Mouse (Mus musculus) erythroblast, embryonic 14.5 days (primary cell): Measurements from ENCODE around the gene Tsc22d1. TPM values are rescaled to one million over a fixed set of nuclear protein-coding genes. Genes with fewer than 3 reads are reported as not detected.

Source experiments
- H3K27me3 ChIP-seq: 2 replicates; pipeline ENCODE4 v1.6.1; 2012; ENCODE audit warnings: inconsistent platforms; ENCODE audit not compliant: control insufficient read depth
- H3K36me3 ChIP-seq: 2 replicates; pipeline ENCODE4 v1.6.1; 2012; ENCODE audit warnings: mild to moderate bottlenecking, inconsistent platforms; ENCODE audit not compliant: control insufficient read depth
- H3K4me1 ChIP-seq: 2 replicates; pipeline ENCODE4 v1.6.1; 2012; ENCODE audit warnings: inconsistent platforms; ENCODE audit not compliant: control insufficient read depth
- H3K4me3 ChIP-seq: replicated peaks from 2 replicates; pipeline ENCODE3; 2012; ENCODE audit warnings: moderate library complexity, mild to moderate bottlenecking, inconsistent platforms
- H3K9me3 ChIP-seq: 2 replicates; pipeline ENCODE4 v1.6.1; 2012; ENCODE audit warnings: low read length, inconsistent platforms, mixed read lengths; ENCODE audit not compliant: control insufficient read depth
- GATA1 ChIP-seq: IDR thresholded peaks from 2 replicates; pipeline ENCODE4 v1.6.1; 2012; ENCODE audit warnings: low read length, inconsistent platforms, mixed read lengths
- TAL1 ChIP-seq: IDR thresholded peaks from 3 replicates; pipeline ENCODE4 v1.6.1; 2012; ENCODE audit warnings: low read length, inconsistent platforms, mixed read lengths
- polyA plus RNA-seq: library from polyadenylated mRNA; stranded (reverse); fragments of >175 nt; gene quantifications from 2 replicates; pipeline ENCODE4 v1.2.3, GENCODE M21; 2012

The Tsc22d1 gene
- polyA plus RNA-seq, 1 experiment = 20.4 TPM

DNA sequence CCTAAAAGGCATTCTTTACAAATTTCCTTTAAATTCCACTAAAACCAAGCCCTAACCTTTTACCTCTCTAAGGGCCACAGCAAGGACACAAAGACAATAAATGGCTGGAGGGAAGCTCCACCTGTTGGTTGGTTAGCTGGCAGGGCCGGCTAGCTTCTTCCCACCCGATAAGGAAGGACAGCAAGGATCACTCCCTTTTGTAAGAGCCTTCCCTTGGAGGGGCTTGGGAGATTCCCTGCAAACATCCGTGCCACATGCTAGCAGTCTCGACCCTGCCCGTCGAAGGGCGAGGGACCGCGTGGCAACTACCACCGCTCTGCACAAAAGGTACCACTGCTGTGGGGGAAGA is 1.0 kb upstream of the Tsc22d1 start:
- H3K4me1 ChIP-seq = peaks cover 15% of the 10 kb centered on the region
- peak overlapping the region; percentile 60 for H3K4me3 ChIP-seq
- TF ChIP-seq GATA1 = no peak
- TF ChIP-seq TAL1 = no peak
- peaks cover 57% of the 10 kb centered on the region for H3K27me3 ChIP-seq
- no peaks in the 10 kb centered on the region for H3K36me3 ChIP-seq
- H3K9me3 ChIP-seq = peaks cover 3% of the 10 kb centered on the region; the same call in 1 of the 2 replicates

DNA sequence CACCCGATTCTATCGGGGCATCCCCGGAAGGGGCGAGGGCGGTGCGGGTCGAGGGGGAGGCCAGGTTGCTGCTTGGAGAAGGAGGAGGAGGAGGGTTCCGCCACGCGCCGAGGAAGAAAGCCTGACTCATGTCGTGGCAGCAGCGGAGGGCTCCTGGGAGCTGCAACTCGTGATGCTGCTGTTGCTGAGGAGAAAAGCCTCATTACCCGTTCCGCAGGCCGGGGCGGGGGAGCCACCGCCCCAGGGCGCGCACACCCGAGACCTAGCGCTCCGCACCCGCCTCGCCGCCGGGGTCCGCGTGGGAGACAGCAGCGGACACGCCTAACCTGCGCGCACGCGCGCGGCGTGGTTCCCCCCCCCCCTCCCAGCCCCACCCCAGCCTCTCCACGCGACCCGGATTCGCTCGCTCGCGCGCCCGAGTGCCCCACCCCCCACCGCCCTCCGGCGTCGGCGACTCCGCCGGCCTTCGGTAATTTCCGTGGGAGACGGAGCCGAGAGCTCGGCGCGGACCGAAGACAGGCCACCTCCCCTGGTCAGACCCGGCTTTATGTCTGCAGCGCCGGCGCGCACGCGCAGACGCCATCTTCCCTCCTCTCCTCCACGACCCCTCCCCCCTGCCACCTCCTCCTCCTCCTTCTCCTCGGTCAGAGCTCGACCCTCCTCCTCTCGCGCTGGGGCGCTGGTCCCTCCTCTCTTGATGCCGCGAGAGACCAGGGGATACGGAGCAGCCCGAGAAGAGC is 469 bp upstream of the Tsc22d1 start:
- Histone ChIP-seq H3K9me3 (peaks cover 3% of the 10 kb centered on the region; the same call in 1 of the 2 replicates), H3K4me1 (peaks cover 15% of the 10 kb centered on the region), H3K27me3 (peaks cover 57% of the 10 kb centered on the region), H3K4me3 (peak overlapping the region; percentile 60), H3K36me3 (no peaks in the 10 kb centered on the region)
- TF ChIP-seq GATA1 (no peak), TAL1 (no peak)

DNA sequence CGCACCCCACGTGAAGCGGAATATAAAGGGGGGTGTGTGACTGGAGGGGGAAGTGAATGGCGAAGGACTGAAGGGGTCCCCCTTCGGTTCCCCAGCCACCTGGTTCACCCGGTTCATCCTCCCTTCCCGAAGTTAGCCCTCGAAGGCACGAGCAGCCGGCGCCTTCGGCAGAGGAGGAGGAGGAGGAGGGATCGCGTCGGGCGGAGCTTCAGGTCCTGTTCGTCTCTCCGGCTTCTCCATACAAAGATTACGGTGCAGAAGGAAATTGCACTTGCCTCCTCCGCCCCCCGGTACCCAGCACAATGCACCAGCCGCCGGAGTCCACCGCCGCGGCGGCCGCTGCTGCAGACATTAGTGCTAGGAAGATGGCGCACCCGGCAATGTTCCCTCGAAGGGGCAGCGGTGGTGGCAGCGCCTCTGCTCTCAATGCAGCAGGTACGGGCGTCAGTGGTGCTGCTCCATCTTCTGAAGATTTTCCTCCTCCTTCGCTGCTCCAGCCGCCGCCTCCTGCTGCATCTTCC is 1.1 kb downstream of the Tsc22d1 start:
- H3K4me1 ChIP-seq = peaks cover 15% of the 10 kb centered on the region
- H3K4me3 ChIP-seq = peak overlapping the region; percentile 60
- H3K36me3 ChIP-seq = no peaks in the 10 kb centered on the region
- H3K9me3 ChIP-seq = peaks cover 3% of the 10 kb centered on the region; the same call in 1 of the 2 replicates
- peaks cover 57% of the 10 kb centered on the region for H3K27me3 ChIP-seq
- no peak for TF ChIP-seq GATA1
- TF ChIP-seq TAL1 = no peak

GRCm38 (mm10) chr14:76416366-76417040 is 1.7 kb downstream of the Tsc22d1 start:
- Histone ChIP-seq H3K4me1 (peaks cover 15% of the 10 kb centered on the region), H3K27me3 (peaks cover 57% of the 10 kb centered on the region), H3K9me3 (peaks cover 3% of the 10 kb centered on the region; the same call in 1 of the 2 replicates), H3K4me3 (peak overlapping the region; percentile 60), H3K36me3 (no peaks in the 10 kb centered on the region)
- TF ChIP-seq TAL1 (no peak), GATA1 (no peak)

DNA sequence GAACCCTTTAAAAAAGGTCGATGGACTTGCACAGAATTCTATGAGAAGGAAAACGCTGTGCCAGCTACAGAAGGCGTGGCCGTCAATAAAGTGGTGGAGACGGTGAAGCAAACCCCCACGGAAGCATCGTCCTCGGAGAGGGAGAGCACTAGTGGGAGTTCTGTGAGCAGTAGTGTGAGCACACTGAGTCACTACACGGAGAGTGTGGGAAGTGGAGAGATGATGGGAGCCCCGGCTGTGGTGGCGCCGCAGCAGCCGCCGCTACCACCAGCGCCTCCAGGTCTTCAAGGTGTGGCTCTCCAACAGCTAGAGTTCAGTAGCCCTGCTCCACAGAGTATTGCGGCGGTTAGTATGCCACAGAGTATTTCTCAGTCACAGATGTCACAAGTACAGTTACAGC is 2.6 kb downstream of the Tsc22d1 start:
- Histone ChIP-seq H3K36me3 (no peaks in the 10 kb centered on the region), H3K27me3 (peaks cover 53% of the 10 kb centered on the region), H3K9me3 (peaks cover 3% of the 10 kb centered on the region; the same call in 1 of the 2 replicates), H3K4me3 (no peak overlapping the region), H3K4me1 (peaks cover 15% of the 10 kb centered on the region)
- TF ChIP-seq GATA1 (no peak), TAL1 (no peak)

DNA sequence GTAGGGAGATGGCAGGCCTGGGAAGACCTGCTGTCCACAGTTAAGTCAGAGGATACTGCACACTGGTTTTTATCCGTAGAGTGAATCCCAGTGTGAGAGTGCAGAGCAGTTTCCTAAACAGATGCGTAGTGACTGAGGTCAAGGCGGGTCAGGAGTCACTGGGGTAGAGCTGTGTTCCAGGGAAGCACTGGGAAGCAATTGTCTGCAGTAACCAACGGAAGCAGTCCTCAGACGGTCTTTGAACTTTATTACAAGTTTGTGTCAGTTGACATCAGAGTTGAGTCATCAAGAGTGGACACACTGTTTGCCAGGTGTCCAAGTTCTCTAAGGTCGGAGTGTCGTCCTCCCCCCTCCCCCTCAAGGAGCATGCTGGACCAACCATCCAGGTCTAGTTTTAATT is 6.0 kb downstream of the Tsc22d1 start:
- Histone ChIP-seq H3K4me3 (no peak overlapping the region), H3K27me3 (peaks cover 20% of the 10 kb centered on the region), H3K9me3 (no peaks in the 10 kb centered on the region), H3K4me1 (peaks cover 3% of the 10 kb centered on the region), H3K36me3 (no peaks in the 10 kb centered on the region)
- TF ChIP-seq GATA1 (no peak), TAL1 (no peak)

- H3K36me3 ChIP-seq = no peaks in the 10 kb centered on the region
- TF ChIP-seq TAL1 (no peak), GATA1 (no peak)
- H3K27me3 ChIP-seq = peaks cover 16% of the 10 kb centered on the region
- no peaks in the 10 kb centered on the region for H3K9me3 ChIP-seq
- H3K4me1 ChIP-seq = no peaks in the 10 kb centered on the region; the same call in 1 of the 2 replicates
- no peak overlapping the region for H3K4me3 ChIP-seq
These were observed 6.4 kb downstream of the Tsc22d1 start for GRCm38 (mm10) chr14:76421162-76421561.

- no peaks in the 10 kb centered on the region for H3K9me3 ChIP-seq
- no peaks in the 10 kb centered on the region for H3K4me1 ChIP-seq
- no peaks in the 10 kb centered on the region for H3K27me3 ChIP-seq
- H3K4me3 ChIP-seq = no peak overlapping the region
- H3K36me3 ChIP-seq = no peaks in the 10 kb centered on the region
- TF ChIP-seq GATA1 (no peak), TAL1 (no peak)
These were observed 10.7 kb downstream of the Tsc22d1 start for GRCm38 (mm10) chr14:76425422-76425821.

GRCm38 (mm10) chr14:76425986-76426530 is 11.3 kb downstream of the Tsc22d1 start:
- H3K36me3 ChIP-seq = no peaks in the 10 kb centered on the region
- no peaks in the 10 kb centered on the region for H3K9me3 ChIP-seq
- no peaks in the 10 kb centered on the region for H3K4me1 ChIP-seq
- H3K27me3 ChIP-seq = no peaks in the 10 kb centered on the region
- no peak for TF ChIP-seq GATA1
- no peak for TF ChIP-seq TAL1
- H3K4me3 ChIP-seq = no peak overlapping the region

- Histone ChIP-seq H3K4me1 (no peaks in the 10 kb centered on the region), H3K27me3 (no peaks in the 10 kb centered on the region), H3K4me3 (no peak overlapping the region), H3K36me3 (no peaks in the 10 kb centered on the region), H3K9me3 (no peaks in the 10 kb centered on the region)
- no peak for TF ChIP-seq TAL1
- no peak for TF ChIP-seq GATA1
These were observed 14.1 kb downstream of the Tsc22d1 start for GRCm38 (mm10) chr14:76428855-76429254.
